Comparison of ENCODE assay signal across 19 mouse cellular contexts in the genomic region with DNA sequence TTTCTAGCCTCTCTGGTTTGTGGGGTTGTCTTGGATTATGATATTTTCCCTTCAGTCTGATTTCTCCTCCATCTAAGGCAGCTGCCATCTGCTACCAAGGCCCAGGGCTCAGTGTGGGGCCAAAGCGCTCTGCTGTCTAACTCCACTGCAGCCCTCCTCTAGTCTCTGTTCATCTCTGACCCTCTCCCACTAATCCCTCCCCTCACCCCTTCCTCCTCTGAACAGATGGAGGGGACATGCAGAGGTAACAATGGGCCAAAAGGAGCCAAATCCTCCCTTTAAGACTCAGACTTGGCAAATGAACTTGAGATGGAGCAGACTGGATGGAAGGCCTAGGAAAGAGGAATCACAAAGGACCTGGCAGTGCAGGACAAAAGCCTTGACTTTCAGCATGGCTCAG. TPM values are rescaled to one million over a fixed set of nuclear protein-coding genes. Genes with fewer than 3 reads are reported as not detected.
A peak's percentile ranks its signal among the peaks of the same experiment; 100 is the strongest.
DNase-seq lines count a peak whose midpoint lies in the region; ATAC-seq lines count a peak whose summit lies in the region.
"Had no signal": no experiment of that assay in that cellular context is flagged by ENCODE, and none has a peak within 500 bp of the region (broad histone marks: within the 10 kb centered on the region; RNA-seq: fewer than 3 reads in every experiment).

No protein-coding gene starts in this region.

- no peak overlapping the region for H3K4me2 ChIP-seq in midbrain, embryonic 11.5 days
- no peak overlapping the region for H3K4me2 ChIP-seq in midbrain, embryonic 14.5 days (ENCODE audit: low read length)
- H3K4me2 ChIP-seq in hindbrain, embryonic 14.5 days (replicated peaks), result no peak overlapping the region
- no peak overlapping the region for H3K4me2 ChIP-seq in midbrain, embryonic 15.5 days
- H3K4me2 ChIP-seq: lung, embryonic 15.5 days had no signal

- WGBS in midbrain, embryonic 11.5 days, result 59% methylated on average over 1 of the region's 1 CpGs
- 59% methylated on average over 1 of the region's 1 CpGs for WGBS in midbrain, embryonic 14.5 days
- 88% methylated on average over 1 of the region's 1 CpGs for WGBS in hindbrain, embryonic 14.5 days
- WGBS in midbrain, embryonic 15.5 days, result 48% methylated on average over 1 of the region's 1 CpGs

- H3K9ac ChIP-seq in midbrain, embryonic 11.5 days (ENCODE audit: low read length), result no peak overlapping the region
- H3K9ac ChIP-seq in midbrain, embryonic 14.5 days (replicated peaks; ENCODE audit: low read length), result no peak overlapping the region
- H3K9ac ChIP-seq in hindbrain, embryonic 14.5 days, result no peak overlapping the region
- no peak overlapping the region for H3K9ac ChIP-seq in midbrain, embryonic 15.5 days
- H3K9ac ChIP-seq: liver, embryonic 14.5 days; lung, embryonic 15.5 days had no signal

- 0 out of 2 replicates have a peak, but pooled peaks cover under 1% of the 10 kb centered on the region for H3K36me3 ChIP-seq in midbrain, embryonic 11.5 days (ENCODE audit: control insufficient read depth, insufficient read depth, low read length)
- peaks cover 18% of the 10 kb centered on the region; the same call in 1 of the 2 replicates for H3K36me3 ChIP-seq in midbrain, embryonic 14.5 days (ENCODE audit: control insufficient read depth, insufficient read depth, low read length)
- H3K36me3 ChIP-seq in hindbrain, embryonic 14.5 days (replicated peaks; ENCODE audit: control insufficient read depth, insufficient read depth), result peaks cover 12% of the 10 kb centered on the region
- no peaks in the 10 kb centered on the region for H3K36me3 ChIP-seq in midbrain, embryonic 15.5 days (replicated peaks)

- no peak overlapping the region for H3K4me3 ChIP-seq in midbrain, embryonic 11.5 days (ENCODE audit: low read depth, low read length)
- H3K4me3 ChIP-seq in midbrain, embryonic 14.5 days (replicated peaks; ENCODE audit: low read depth, low read length), result no peak overlapping the region
- no peak overlapping the region for H3K4me3 ChIP-seq in hindbrain, embryonic 14.5 days (replicated peaks; ENCODE audit: low read length)
- H3K4me3 ChIP-seq in midbrain, embryonic 15.5 days, result no peak overlapping the region
- H3K4me3 ChIP-seq: heart, adult 2 months; lung, embryonic 15.5 days had no signal

- peak; percentile 52 to 54 for DNase-seq in cerebellum, postnatal 25 days
- DNase-seq in cerebellum, adult 11 months, result no peak
- no peak for DNase-seq in midbrain, embryonic 11.5 days (ENCODE audit: low spot score, missing footprints)
- no peak for DNase-seq in midbrain, embryonic 14.5 days
- DNase-seq in hindbrain, embryonic 14.5 days (ENCODE audit: low spot score), result no peak
- DNase-seq in frontal cortex, postnatal 14 days (ENCODE audit: low spot score in 2 of 2), result no peak
- DNase-seq: adrenal gland, postnatal 36 days; gastrocnemius, postnatal 10 days; heart, adult 2 months; heart, postnatal 36 days; lung, postnatal 4 days; right cerebral cortex, adult 18-20 months; thymus, postnatal 36 days had no signal

- H3K4me1 ChIP-seq in midbrain, embryonic 11.5 days (ENCODE audit: control insufficient read depth, insufficient read depth, low read length), result peaks cover 10% of the 10 kb centered on the region
- 0 out of 2 replicates have a peak, but pooled peaks cover 2% of the 10 kb centered on the region for H3K4me1 ChIP-seq in midbrain, embryonic 14.5 days (ENCODE audit: control insufficient read depth, insufficient read depth, low read length)
- 0 out of 2 replicates have a peak, but pooled peaks cover 3% of the 10 kb centered on the region for H3K4me1 ChIP-seq in hindbrain, embryonic 14.5 days (replicated peaks; ENCODE audit: control insufficient read depth, insufficient read depth, low read length)
- peaks cover 3% of the 10 kb centered on the region; the same call in 1 of the 2 replicates for H3K4me1 ChIP-seq in midbrain, embryonic 15.5 days

- H3K9me3 ChIP-seq in midbrain, embryonic 11.5 days (ENCODE audit: control insufficient read depth, low read length), result no peaks in the 10 kb centered on the region
- no peaks in the 10 kb centered on the region for H3K9me3 ChIP-seq in midbrain, embryonic 14.5 days (ENCODE audit: control insufficient read depth, low read length)
- H3K9me3 ChIP-seq in hindbrain, embryonic 14.5 days (ENCODE audit: control insufficient read depth, low read length), result no peaks in the 10 kb centered on the region
- H3K9me3 ChIP-seq in midbrain, embryonic 15.5 days, result no peaks in the 10 kb centered on the region
- H3K9me3 ChIP-seq: lung, embryonic 15.5 days had no signal

- ATAC-seq in midbrain, embryonic 11.5 days (ENCODE audit: low FRiP score), result 0 out of 2 replicates have a peak, but pooled peaks have one; percentile 55
- no peak for ATAC-seq in midbrain, embryonic 14.5 days (ENCODE audit: low FRiP score, low TSS enrichment)
- no peak for ATAC-seq in hindbrain, embryonic 14.5 days (ENCODE audit: low FRiP score)
- ATAC-seq in midbrain, embryonic 15.5 days (replicated peaks), result no peak
- no peak for ATAC-seq in inflammation-experienced regulatory T-cells, adult 6 months
- ATAC-seq: intestine, embryonic 16.5 days had no signal

- no peaks in the 10 kb centered on the region for H3K27me3 ChIP-seq in midbrain, embryonic 11.5 days (ENCODE audit: control insufficient read depth, insufficient read depth, low read length)
- no peaks in the 10 kb centered on the region for H3K27me3 ChIP-seq in midbrain, embryonic 14.5 days (ENCODE audit: control insufficient read depth, insufficient read depth, low read length)
- no peaks in the 10 kb centered on the region for H3K27me3 ChIP-seq in hindbrain, embryonic 14.5 days (ENCODE audit: control insufficient read depth, insufficient read depth, low read length)
- H3K27me3 ChIP-seq in midbrain, embryonic 15.5 days (replicated peaks), result no peaks in the 10 kb centered on the region
- H3K27me3 ChIP-seq: CH12.LX; lung, embryonic 15.5 days had no signal

- peak overlapping the region; percentile 67 for H3K27ac ChIP-seq in midbrain, embryonic 11.5 days (ENCODE audit: low read depth, low read length)
- no peak overlapping the region for H3K27ac ChIP-seq in midbrain, embryonic 14.5 days (replicated peaks; ENCODE audit: low read depth, low read length)
- peak overlapping the region; percentile 44 for H3K27ac ChIP-seq in hindbrain, embryonic 14.5 days
- 0 out of 2 replicates have a peak overlapping the region, but pooled peaks have one; percentile 10 for H3K27ac ChIP-seq in midbrain, embryonic 15.5 days
- H3K27ac ChIP-seq: heart, adult 2 months; liver, embryonic 14.5 days; lung, embryonic 15.5 days had no signal

RNA-seq across cellular contexts. Expression of a gene that starts 36.3 kb away (rescaled TPM):
- polyA plus RNA-seq in midbrain, embryonic 11.5 days (2014; fragmentation: Nextera tagmentation; extraction: Ambion mirVana), result 12.6 and 14.5 TPM in 2 replicates
- polyA plus RNA-seq in midbrain, embryonic 14.5 days (2014; fragmentation: Nextera tagmentation; extraction: Ambion mirVana), result 13.0 and 18.0 TPM in 2 replicates
- 8.9 and 11.5 TPM in 2 replicates for polyA plus RNA-seq in hindbrain, embryonic 14.5 days (2014; fragmentation: Nextera tagmentation; extraction: Ambion mirVana)
- polyA plus RNA-seq in midbrain, embryonic 15.5 days (2015; fragmentation: Nextera tagmentation; extraction: Ambion mirVana), result 13.5 and 15.9 TPM in 2 replicates
- polyA plus RNA-seq in inflammation-experienced regulatory T-cells, adult 6 months (2017; shearing (Covaris generic)), result 10 to 100 TPM in 2 of 3 experiments, 1 to 10 TPM in 1; 9.2 to 12.9 (median 10.2) TPM

RNA-seq across cellular contexts. Expression of a gene that starts 46.1 kb away (rescaled TPM):
- polyA plus RNA-seq in midbrain, embryonic 11.5 days (2014; fragmentation: Nextera tagmentation; extraction: Ambion mirVana), result 26.9 and 27.1 TPM in 2 replicates
- 46.5 and 56.5 TPM in 2 replicates for polyA plus RNA-seq in midbrain, embryonic 14.5 days (2014; fragmentation: Nextera tagmentation; extraction: Ambion mirVana)
- 46.0 and 50.3 TPM in 2 replicates for polyA plus RNA-seq in hindbrain, embryonic 14.5 days (2014; fragmentation: Nextera tagmentation; extraction: Ambion mirVana)
- polyA plus RNA-seq in midbrain, embryonic 15.5 days (2015; fragmentation: Nextera tagmentation; extraction: Ambion mirVana), result 56.5 and 58.0 TPM in 2 replicates
- polyA plus RNA-seq in inflammation-experienced regulatory T-cells, adult 6 months (2017; shearing (Covaris generic)), result 10 to 100 TPM in 1 of 3 experiments, 1 to 10 TPM in 2; 6.0 to 10.9 (median 9.7) TPM

Comparison
In these comparisons a context has a peak if more than half of its experiments do, and no peak if none do; other contexts are left out.
1. DNase-seq: peak in cerebellum, postnatal 25 days (2 of 2); none in cerebellum, adult 11 months (single experiment), midbrain, embryonic 11.5 days (single experiment), midbrain, embryonic 14.5 days (single experiment), hindbrain, embryonic 14.5 days (single experiment) and frontal cortex, postnatal 14 days (0 of 2).